11 mouse cellular contexts compared by ENCODE assay signal in genomic region chr10:75676286-75676685, GRCm38 (mm10). TPM values are rescaled to one million over a fixed set of nuclear protein-coding genes. Genes with fewer than 3 reads are reported as not detected.
DNase-seq lines count a peak whose midpoint lies in the region; ATAC-seq and TF ChIP-seq lines count a peak whose summit lies in the region.
"Had no signal": no experiment of that assay in that cellular context is flagged by ENCODE, and none has a peak within 500 bp of the region (broad histone marks: within the 10 kb centered on the region; RNA-seq: fewer than 3 reads in every experiment).

No protein-coding gene starts in this region.

- no peaks in the 10 kb centered on the region for H3K9me3 ChIP-seq in forebrain, postnatal 0 days (ENCODE audit: low read length)
- no peaks in the 10 kb centered on the region for H3K9me3 ChIP-seq in forebrain, embryonic 12.5 days
- no peaks in the 10 kb centered on the region for H3K9me3 ChIP-seq in limb, embryonic 10.5 days (replicated peaks)
- H3K9me3 ChIP-seq: limb, embryonic 12.5 days had no signal

- CTCF ChIA-PET in Patski (lab: Charles Lee), result no interaction called here

- DNase-seq in forebrain, postnatal 0 days, result no peak
- DNase-seq in left cerebral cortex, adult 2 months (ENCODE audit: extremely low spot score in 1 of 2, low spot score in 2 of 2), result no peak
- no peak for DNase-seq in left cerebral cortex, adult 11 months (ENCODE audit: low spot score)
- DNase-seq in Patski (ENCODE audit: low read depth, low spot score), result no peak
- DNase-seq in limb, embryonic 10.5 days (ENCODE audit: low spot score), result no peak
- no peak for DNase-seq in adrenal gland, adult (ENCODE audit: inconsistent age in 2 of 2, low spot score in 1 of 2)
- no peak for DNase-seq in cerebellum, adult 9-11 months
- DNase-seq: cerebellum, adult 8-10 months; thymus, postnatal 4 days had no signal

- POLR2A ChIA-PET in Patski (lab: Charles Lee), result no interaction called here

- peaks cover 5% of the 10 kb centered on the region; the same call in 1 of the 2 replicates for H3K4me1 ChIP-seq in forebrain, postnatal 0 days (ENCODE audit: insufficient read depth)
- no peaks in the 10 kb centered on the region for H3K4me1 ChIP-seq in forebrain, embryonic 12.5 days
- peaks cover 15% of the 10 kb centered on the region for H3K4me1 ChIP-seq in limb, embryonic 10.5 days

- no peak overlapping the region for H3K4me3 ChIP-seq in forebrain, postnatal 0 days (ENCODE audit: low read depth, low read length)
- H3K4me3 ChIP-seq in forebrain, embryonic 12.5 days (replicated peaks), result no peak overlapping the region
- H3K4me3 ChIP-seq in left cerebral cortex, adult 2 months, result no peak overlapping the region
- no peak overlapping the region for H3K4me3 ChIP-seq in limb, embryonic 10.5 days
- H3K4me3 ChIP-seq: limb, embryonic 12.5 days had no signal

- H3K27me3 ChIP-seq in forebrain, postnatal 0 days (ENCODE audit: insufficient read depth, low read length), result no peaks in the 10 kb centered on the region
- no peaks in the 10 kb centered on the region for H3K27me3 ChIP-seq in forebrain, embryonic 12.5 days
- no peaks in the 10 kb centered on the region for H3K27me3 ChIP-seq in Patski
- no peaks in the 10 kb centered on the region for H3K27me3 ChIP-seq in limb, embryonic 10.5 days (ENCODE audit: low read depth, poor library complexity, severe bottlenecking)
- H3K27me3 ChIP-seq: limb, embryonic 12.5 days had no signal

- TF ChIP-seq CTCF in forebrain, postnatal 0 days (IDR thresholded peaks at IDR 0.05; ENCODE audit: low read depth), result 0 out of 2 replicates have a peak, but pooled peaks have one; percentile 3
- TF ChIP-seq CTCF in left cerebral cortex, adult 2 months (IDR thresholded peaks at IDR 0.05), result no peak
- no peak for TF ChIP-seq CTCF in Patski (IDR thresholded peaks at IDR 0.05)

- H3K36me3 ChIP-seq in forebrain, postnatal 0 days (ENCODE audit: insufficient read depth), result peaks cover 14% of the 10 kb centered on the region; the same call in 1 of the 2 replicates
- peaks cover 45% of the 10 kb centered on the region for H3K36me3 ChIP-seq in forebrain, embryonic 12.5 days (replicated peaks)
- peaks cover 79% of the 10 kb centered on the region for H3K36me3 ChIP-seq in limb, embryonic 10.5 days

- no peak for ATAC-seq in forebrain, postnatal 0 days
- no peak for ATAC-seq in forebrain, embryonic 12.5 days (ENCODE audit: low FRiP score)
- peak; percentile 19 for ATAC-seq in Patski

- 86% methylated on average over 2 of the region's 2 CpGs for WGBS in forebrain, postnatal 0 days
- 90% methylated on average over 2 of the region's 2 CpGs for WGBS in forebrain, embryonic 12.5 days
- WGBS in limb, embryonic 10.5 days, result 87% methylated on average over 2 of the region's 2 CpGs

- H3K9ac ChIP-seq in forebrain, postnatal 0 days, result no peak overlapping the region
- no peak overlapping the region for H3K9ac ChIP-seq in forebrain, embryonic 12.5 days
- H3K9ac ChIP-seq: limb, embryonic 12.5 days had no signal

- intact Hi-C loops in left cerebral cortex, adult 2 months (cut with DNase I), result no loop called here

- in situ Hi-C loops in Patski (cut with MboI; ENCODE audit: low pct_unique_long_range_greater_than_20kb), result no loop called here

- H3K27ac ChIP-seq in forebrain, postnatal 0 days (ENCODE audit: low read depth, low read length), result no peak overlapping the region
- no peak overlapping the region for H3K27ac ChIP-seq in forebrain, embryonic 12.5 days
- H3K27ac ChIP-seq in left cerebral cortex, adult 2 months, result peak overlapping the region; percentile 80
- 0 out of 2 replicates have a peak overlapping the region, but pooled peaks have one; percentile 9 for H3K27ac ChIP-seq in limb, embryonic 10.5 days
- H3K27ac ChIP-seq: limb, embryonic 12.5 days had no signal

- no peak overlapping the region for H3K4me2 ChIP-seq in forebrain, postnatal 0 days (ENCODE audit: low read depth)
- no peak overlapping the region for H3K4me2 ChIP-seq in forebrain, embryonic 12.5 days
- H3K4me2 ChIP-seq: limb, embryonic 12.5 days had no signal

RNA-seq across cellular contexts. Expression of gene Susd2, which starts 32.5 kb away (rescaled TPM):
- 2.2 and 2.6 TPM in 2 replicates for total RNA-seq in forebrain, postnatal 0 days (2014; rRNA removed)
- polyA plus RNA-seq in forebrain, postnatal 0 days (2015; fragmentation: Nextera tagmentation; extraction: Ambion mirVana), result 2.2 TPM in 2 replicates
- polyA plus RNA-seq in forebrain, embryonic 12.5 days (2016; fragmentation: Nextera tagmentation; extraction: Ambion mirVana), result 1.6 TPM in 2 replicates
- total RNA-seq in left cerebral cortex, adult 2 months (2021), result 1 to 10 TPM; 8.4 to 8.9 TPM
- polyA plus RNA-seq in Patski (2021), result 0.15 TPM
- 0.83 and 0.96 TPM in 2 replicates for polyA plus RNA-seq in limb, embryonic 10.5 days (2016; fragmentation: Nextera tagmentation; extraction: Ambion mirVana)

Comparison
In these comparisons a context has a peak if more than half of its experiments do, and no peak if none do; other contexts are left out.
1. H3K27ac ChIP-seq: peak in left cerebral cortex, adult 2 months (single experiment) and limb, embryonic 10.5 days (single experiment); none in forebrain, postnatal 0 days (single experiment) and forebrain, embryonic 12.5 days (single experiment).